Mouse (Mus musculus) intestine, embryonic 16.5 days (tissue): ENCODE measurements around the gene B4galnt4. TPM values are rescaled to one million over a fixed set of nuclear protein-coding genes. Genes with fewer than 3 reads are reported as not detected.
"Not testable (repeated sequence)": the region's sequence is repeated elsewhere in the genome, so short reads cannot be mapped to it uniquely, and the experiment has no call there.

Experiments used
- ATAC-seq: fragments of 200-750 bp; cut with Nextera tagmentation; 2 replicates; pipeline ENCODE4 v1.8.0; 2017; ENCODE audit warnings: moderate TSS enrichment, moderate library complexity
- H3K27ac ChIP-seq: fragments of 300-500 bp; sonication (generic); 2 replicates; pipeline ENCODE4 v1.5.1; 2014; ENCODE audit warnings: mild to moderate bottlenecking, low read length
- H3K27me3 ChIP-seq: fragments of 300-500 bp; sonication (generic); replicated peaks from 2 replicates; pipeline ENCODE4 v1.6.1; 2014; ENCODE audit warnings: low read length, control low read depth, mixed read lengths; ENCODE audit not compliant: control insufficient read depth, insufficient read depth
- H3K36me3 ChIP-seq: fragments of 300-500 bp; sonication (generic); 2 replicates; pipeline ENCODE4 v1.6.1; 2014; ENCODE audit warnings: low read length, control low read depth; ENCODE audit not compliant: control insufficient read depth, insufficient read depth
- H3K4me1 ChIP-seq: fragments of 300-500 bp; sonication (generic); 2 replicates; pipeline ENCODE4 v1.6.1; 2014; ENCODE audit warnings: low read length, control low read depth, mixed read lengths; ENCODE audit not compliant: control insufficient read depth, insufficient read depth
- H3K4me2 ChIP-seq: fragments of 300-500 bp; sonication (generic); 2 replicates; pipeline ENCODE4 v1.6.1; 2014; ENCODE audit warnings: low read depth, low read length, control low read depth
- H3K4me3 ChIP-seq: fragments of 300-500 bp; sonication (generic); 2 replicates; pipeline ENCODE4 v1.5.1; 2014; ENCODE audit warnings: mild to moderate bottlenecking, low read length
- H3K9ac ChIP-seq: fragments of 300-500 bp; sonication (generic); 2 replicates; pipeline ENCODE4 v1.6.1; 2014; ENCODE audit warnings: low read depth, low read length
- H3K9me3 ChIP-seq: fragments of 300-500 bp; sonication (generic); 2 replicates; pipeline ENCODE4 v1.6.1; 2016; ENCODE audit warnings: low read length, control low read depth; ENCODE audit not compliant: control insufficient read depth
- WGBS: fragments of 180-500 bp; shearing (Covaris S2); extraction: QIAGEN DNeasy Blood & Tissue Kit; methylation state at CpG from one replicate; pipeline ENCODE4 v1.1.7; 2014; 5-methylcytosine and 5-hydroxymethylcytosine counted together
- polyA plus RNA-seq: library from polyadenylated mRNA; unstranded; fragments of >200 nt; fragmentation: Nextera tagmentation; extraction: Ambion mirVana; gene quantifications from 2 replicates; pipeline ENCODE4 v1.2.1, GENCODE M21; 2015

B4galnt4 gene
- polyA plus RNA-seq: 7.2 and 7.3 TPM in 2 replicates

DNA sequence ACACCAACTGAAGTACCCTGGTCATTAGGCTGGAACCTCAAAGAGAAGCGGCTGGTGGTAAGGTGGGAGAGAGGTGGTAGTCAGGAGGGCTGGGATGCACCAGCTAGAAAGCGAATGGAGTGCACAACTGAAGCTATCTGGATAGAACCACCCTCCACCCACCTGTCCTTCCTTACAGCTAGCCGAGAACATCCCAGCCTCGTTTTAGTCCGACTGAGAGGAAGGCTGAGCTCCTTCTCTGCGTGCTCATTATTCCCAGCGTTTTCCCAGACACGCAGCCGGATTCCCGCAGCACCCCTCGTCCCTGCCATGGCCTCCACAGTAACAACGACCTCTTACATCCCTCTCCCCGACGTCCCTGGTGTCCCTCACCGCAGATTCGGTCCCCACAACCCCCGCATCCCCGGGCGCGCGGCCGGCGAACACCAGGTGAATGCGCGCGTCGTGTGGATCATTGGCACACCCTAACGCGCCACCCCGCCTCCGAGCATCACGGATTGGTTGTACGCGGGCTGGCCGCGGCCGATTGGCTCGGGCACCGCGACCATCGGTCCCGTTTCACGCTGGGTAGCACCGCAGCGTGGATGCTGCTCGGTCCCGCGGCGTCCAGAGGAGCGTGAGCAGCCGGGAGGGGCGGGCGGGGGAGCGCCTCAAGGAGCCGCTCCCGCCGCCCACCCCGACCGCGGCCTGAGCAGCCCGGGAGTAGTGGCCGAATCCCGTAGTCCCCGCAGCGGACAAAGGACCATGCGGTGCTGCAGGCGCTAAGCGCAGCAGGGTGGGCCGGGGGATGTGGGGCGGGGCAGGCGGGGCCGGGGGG is at the start of gene B4galnt4:
B4galnt4 (plus strand) TSS at position 679 of the 817 bp plus-strand sequence.
- H3K27ac ChIP-seq: no peak within 1 kb of the TSS
- under 1% methylated on average over 69 of the region's 72 CpGs for WGBS
- peak; percentile 87 for ATAC-seq

DNA sequence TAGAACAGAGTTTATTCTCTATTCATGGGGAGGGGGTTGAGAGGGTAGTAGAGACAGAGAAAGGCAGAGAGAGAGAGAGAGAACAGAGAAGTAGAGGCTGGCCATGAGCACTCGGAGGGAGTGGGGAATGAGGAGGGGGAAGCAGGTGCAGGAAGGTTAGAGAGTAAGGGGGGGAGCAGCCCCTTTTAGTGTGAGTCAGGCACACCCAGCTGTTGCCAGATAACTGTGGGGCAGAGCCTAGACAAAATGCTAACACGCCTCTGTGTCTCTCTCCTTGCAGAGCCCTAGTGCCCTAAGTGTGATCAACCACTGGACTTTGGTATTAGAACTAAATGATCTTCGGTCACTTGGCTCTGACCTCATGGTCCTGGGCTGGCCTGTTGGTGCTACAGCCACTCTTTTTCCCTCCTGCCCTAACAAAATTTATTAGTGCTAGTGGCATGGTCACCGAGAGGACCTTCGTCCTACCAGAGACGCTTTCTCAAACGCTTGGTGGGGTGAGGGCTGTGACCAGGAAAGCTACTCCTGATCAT is 49.6 kb upstream of the B4galnt4 start:
- Histone ChIP-seq H3K4me1 (peaks cover 19% of the 10 kb centered on the region), H3K4me3 (no peak overlapping the region), H3K36me3 (no peaks in the 10 kb centered on the region), H3K27me3 (no peaks in the 10 kb centered on the region), H3K4me2 (no peak overlapping the region), H3K9ac (peak overlapping the region; percentile 69), H3K27ac (peak overlapping the region; percentile 74), H3K9me3 (no peaks in the 10 kb centered on the region)
- WGBS: 81% methylated on average over 7 of the region's 7 CpGs
- no peak for ATAC-seq

More for the DNA sequence above, at the start of gene B4galnt4:
- Histone ChIP-seq H3K9ac (peak within 1 kb of the TSS; percentile 78), H3K4me3 (peak within 1 kb of the TSS; percentile 74), H3K9me3 (no peaks in the 10 kb centered on the region), H3K4me2 (peak within 1 kb of the TSS; percentile 98), H3K27me3 (no peaks in the 10 kb centered on the region), H3K4me1 (peaks cover 26% of the 10 kb centered on the region), H3K36me3 (no peaks in the 10 kb centered on the region)

DNA sequence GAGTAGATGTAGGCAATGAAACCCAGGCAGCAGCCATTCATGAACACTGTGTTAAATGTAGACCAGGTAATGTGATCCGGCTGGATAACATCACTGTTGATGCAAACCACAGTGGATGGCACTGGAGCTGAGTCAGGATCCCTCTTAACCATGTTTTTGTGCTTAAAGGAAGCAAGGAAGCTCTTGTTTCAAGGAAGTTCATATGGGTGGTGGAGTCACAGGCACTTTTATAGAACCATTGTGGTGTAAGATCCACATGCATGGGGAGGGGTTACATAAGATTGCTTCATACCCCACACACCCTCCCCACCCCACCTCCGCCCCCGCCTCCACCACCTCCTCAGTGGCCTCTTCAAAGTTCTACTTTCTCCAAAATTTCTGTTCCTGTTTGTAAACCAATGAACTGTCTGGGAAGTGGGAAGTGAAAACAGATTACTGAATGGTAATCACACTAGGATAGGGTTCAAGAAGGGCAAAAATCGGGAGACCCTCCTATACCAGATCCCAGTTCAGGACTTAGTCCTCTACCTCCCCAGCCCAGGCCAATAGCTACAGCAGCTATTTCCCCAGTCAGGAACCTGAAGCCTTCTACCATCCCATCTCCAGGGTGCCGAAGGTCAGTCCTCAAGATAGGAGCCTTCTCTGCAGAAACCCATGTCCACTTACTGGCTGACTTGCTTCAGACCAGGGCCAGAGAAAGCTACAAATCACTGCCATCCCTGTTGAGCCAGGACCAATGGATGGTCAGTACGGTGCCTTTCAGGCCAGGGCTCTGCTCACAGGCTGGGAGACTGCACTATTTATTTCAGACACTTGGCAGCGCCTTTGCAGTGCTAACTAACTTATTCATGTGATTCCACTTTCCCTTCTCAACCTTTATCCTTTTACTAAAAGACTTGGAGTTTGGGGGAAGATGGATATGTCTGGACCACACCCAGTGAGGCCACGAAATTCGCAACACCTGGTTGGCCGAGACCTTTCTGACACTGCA is 43.9 kb upstream of the B4galnt4 start:
- 82% methylated on average over 10 of the region's 10 CpGs for WGBS
- no peak overlapping the region for H3K27ac ChIP-seq
- 0 out of 2 replicates have a peak, but pooled peaks have one; percentile 23 for ATAC-seq
- H3K27me3 ChIP-seq: no peaks in the 10 kb centered on the region
- H3K4me2 ChIP-seq: no peak overlapping the region
- H3K9me3 ChIP-seq: no peaks in the 10 kb centered on the region
- no peak overlapping the region for H3K9ac ChIP-seq
- H3K36me3 ChIP-seq: no peaks in the 10 kb centered on the region
- H3K4me3 ChIP-seq: no peak overlapping the region
- H3K4me1 ChIP-seq: no peaks in the 10 kb centered on the region

DNA sequence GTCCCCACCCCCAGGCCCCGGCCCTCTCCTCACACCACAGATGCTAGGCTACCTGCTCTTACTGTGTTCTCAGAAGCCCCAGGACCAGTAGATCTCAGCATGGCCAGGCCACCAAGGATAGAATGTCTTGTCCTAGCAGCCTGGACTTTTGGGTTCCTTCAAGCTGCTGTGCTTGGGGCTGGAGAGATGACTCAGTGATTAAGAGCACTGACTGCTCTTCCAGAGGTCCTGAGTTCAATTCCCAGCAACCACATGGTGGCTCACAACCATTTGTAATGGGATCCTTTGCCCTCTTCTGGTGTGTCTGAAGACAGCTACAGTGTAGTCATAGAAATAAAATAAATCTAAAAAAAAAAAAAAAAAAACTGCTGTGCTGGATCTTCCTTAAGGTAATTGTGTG is 43.1 kb upstream of the B4galnt4 start, which contains the start of gene Ifitm6:
Ifitm6 (minus strand) TSS at position 101 of the 400 bp plus-strand sequence.
- not testable (repeated sequence) for H3K4me3 ChIP-seq, H3K9ac ChIP-seq, H3K4me1 ChIP-seq, H3K27ac ChIP-seq, ATAC-seq, H3K4me2 ChIP-seq, H3K9me3 ChIP-seq, H3K36me3 ChIP-seq, H3K27me3 ChIP-seq
- WGBS: 75% methylated on average over 1 of the region's 1 CpGs

DNA sequence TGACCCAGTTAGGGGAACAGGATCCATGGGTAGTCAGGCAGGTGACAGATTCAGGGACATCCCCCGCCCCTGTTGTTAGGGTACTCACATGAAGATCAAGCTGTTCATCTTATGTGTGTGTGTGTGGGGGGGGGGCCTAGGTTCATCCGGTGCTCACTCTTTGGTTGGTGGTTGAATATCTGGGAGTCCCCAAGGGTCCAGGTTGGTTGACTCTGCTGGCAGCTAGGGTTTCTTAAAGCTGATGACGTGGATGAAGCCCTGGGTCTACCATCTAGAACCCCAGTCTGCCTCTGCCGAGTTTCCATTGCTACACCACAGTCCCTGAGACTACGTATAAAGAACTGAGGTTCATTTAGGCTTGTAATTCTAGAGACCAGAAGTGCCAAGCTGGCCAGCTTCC is 41.9 kb upstream of the B4galnt4 start:
- no peak for ATAC-seq
- Histone ChIP-seq H3K27me3 (no peaks in the 10 kb centered on the region), H3K9ac (no peak overlapping the region), H3K4me1 (no peaks in the 10 kb centered on the region), H3K27ac (no peak overlapping the region), H3K9me3 (no peaks in the 10 kb centered on the region), H3K4me2 (no peak overlapping the region), H3K4me3 (no peak overlapping the region), H3K36me3 (no peaks in the 10 kb centered on the region)
- WGBS: 92% methylated on average over 5 of the region's 5 CpGs

DNA sequence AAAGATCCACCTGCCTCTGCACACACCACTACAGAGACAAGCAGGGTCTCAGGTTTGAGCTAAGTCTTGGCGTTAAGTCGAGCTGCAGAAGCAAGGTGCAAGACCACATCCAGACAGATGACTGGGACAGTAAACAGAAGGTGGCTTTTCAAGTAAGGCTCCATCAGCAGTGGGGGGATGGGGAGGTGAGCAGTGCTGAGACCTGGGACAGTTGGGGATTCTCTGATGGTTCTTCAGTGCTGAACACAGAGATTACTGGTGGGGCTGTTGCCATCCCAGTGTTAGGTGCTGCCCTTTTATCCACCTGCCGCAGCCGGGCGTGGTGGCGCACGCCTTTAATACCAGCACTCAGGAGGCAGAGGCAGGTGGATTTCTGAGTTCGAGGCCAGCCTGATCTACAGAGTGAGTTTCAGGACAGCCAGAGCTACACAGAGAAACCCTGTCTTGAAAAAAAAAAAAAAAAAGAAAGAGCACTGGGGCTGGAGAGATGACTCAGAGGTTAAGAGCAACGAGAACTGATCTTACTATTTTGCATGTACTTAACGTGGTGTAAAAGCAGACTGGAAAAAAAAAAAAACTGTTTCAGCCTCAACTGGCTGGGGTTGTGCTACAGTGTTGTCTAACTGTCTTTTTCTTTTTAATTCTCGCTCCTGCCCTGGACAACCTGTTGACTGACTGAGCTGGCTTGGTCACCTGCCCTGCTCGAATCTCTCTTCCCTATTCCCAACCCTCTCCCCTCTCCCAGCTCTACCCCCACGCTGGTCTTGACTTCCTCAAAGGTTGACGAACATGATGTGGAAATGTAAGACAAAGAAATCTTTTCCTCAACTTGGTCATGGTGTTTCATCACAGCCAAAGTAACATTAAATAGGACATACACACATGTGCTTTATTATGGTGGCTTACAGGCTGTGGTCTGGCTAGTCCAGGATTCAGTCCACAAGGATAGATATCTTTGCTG is 39.1 kb upstream of the B4galnt4 start:
- Histone ChIP-seq H3K9ac (no peak overlapping the region), H3K36me3 (no peaks in the 10 kb centered on the region), H3K9me3 (no peaks in the 10 kb centered on the region), H3K27me3 (no peaks in the 10 kb centered on the region), H3K4me2 (no peak overlapping the region), H3K27ac (no peak overlapping the region), H3K4me1 (peaks cover 4% of the 10 kb centered on the region; the same call in 1 of the 2 replicates), H3K4me3 (no peak overlapping the region)
- WGBS: 77% methylated on average over 14 of the region's 14 CpGs
- no peak for ATAC-seq

DNA sequence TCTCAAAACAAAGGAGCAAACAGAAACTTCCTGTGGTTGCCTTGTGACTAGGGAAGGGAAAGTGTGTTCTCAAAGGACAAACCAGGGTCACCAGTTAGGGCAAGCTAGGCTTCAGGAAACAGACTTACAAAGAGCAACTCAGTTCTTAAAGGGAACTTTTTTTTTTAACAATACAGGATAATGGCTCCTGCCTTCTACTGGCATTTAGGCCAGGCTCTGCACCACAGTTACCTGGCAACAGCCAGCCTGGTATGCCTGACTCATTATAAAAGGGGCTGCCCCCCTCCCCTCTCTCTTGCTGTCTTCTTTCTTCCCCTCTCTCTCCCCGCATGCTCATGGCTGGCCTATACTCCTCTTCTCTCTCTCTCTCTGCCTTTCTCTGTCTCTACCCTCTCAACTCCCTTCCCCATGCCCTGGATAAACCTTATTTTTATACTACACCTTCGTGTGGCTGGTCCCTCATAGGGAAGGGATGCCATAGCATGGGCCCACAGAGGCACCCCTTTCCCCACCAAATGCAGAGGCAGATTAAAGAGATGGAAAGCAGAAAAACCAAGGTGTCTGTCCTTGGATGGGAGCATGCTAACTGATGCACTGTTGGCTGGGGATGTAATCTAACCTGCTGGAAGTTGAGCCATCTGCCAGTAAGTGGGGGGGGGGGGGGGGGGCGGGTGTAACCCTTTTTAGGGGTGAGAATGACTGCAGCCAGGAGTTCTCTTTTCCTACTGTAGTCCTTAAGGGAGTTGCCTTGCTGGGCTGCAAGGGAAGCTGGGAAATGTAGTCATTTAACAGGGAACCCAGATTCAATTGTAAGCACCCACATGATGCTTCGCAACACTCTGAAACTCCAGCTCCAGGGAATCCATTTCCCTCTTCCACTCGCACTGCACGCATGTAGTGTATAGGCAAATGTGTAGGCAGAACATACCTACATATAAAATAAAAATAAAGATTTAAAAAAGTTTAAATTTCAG is 35.8 kb upstream of the B4galnt4 start:
- Histone ChIP-seq H3K36me3 (no peaks in the 10 kb centered on the region), H3K27me3 (no peaks in the 10 kb centered on the region), H3K9me3 (no peaks in the 10 kb centered on the region), H3K27ac (no peak overlapping the region; the same call in 1 of the 2 replicates), H3K4me1 (peaks cover 4% of the 10 kb centered on the region; the same call in 1 of the 2 replicates), H3K4me2 (no peak overlapping the region), H3K9ac (no peak overlapping the region), H3K4me3 (no peak overlapping the region)
- ATAC-seq: no peak
- WGBS: 48% methylated on average over 6 of the region's 6 CpGs
